Mouse (Mus musculus) lung, embryonic 15.5 days (tissue): Measurements from ENCODE around the gene Tmem63c. TPM values are rescaled to one million over a fixed set of nuclear protein-coding genes. Genes with fewer than 3 reads are reported as not detected.

Source experiments
- ATAC-seq: fragments of 200-750 bp; cut with Nextera tagmentation; 2 replicates; pipeline ENCODE4 v1.8.0; 2017; ENCODE audit warnings: moderate number of reproducible peaks, borderline replicate concordance; ENCODE audit not compliant: low FRiP score, low TSS enrichment; ENCODE audit errors: extremely low read depth
- H3K27ac ChIP-seq: fragments of 300-500 bp; sonication (generic); 2 replicates; pipeline ENCODE4 v1.5.1; 2015; ENCODE audit warnings: moderate library complexity, mild to moderate bottlenecking, inconsistent platforms
- H3K27me3 ChIP-seq: fragments of 300-500 bp; sonication (generic); 2 replicates; pipeline ENCODE4 v1.6.1; 2015; ENCODE audit warnings: inconsistent platforms
- H3K36me3 ChIP-seq: fragments of 300-500 bp; sonication (generic); 2 replicates; pipeline ENCODE4 v1.6.1; 2015; ENCODE audit warnings: inconsistent platforms
- H3K4me1 ChIP-seq: fragments of 300-500 bp; sonication (generic); 2 replicates; pipeline ENCODE4 v1.6.1; 2015; ENCODE audit warnings: inconsistent platforms
- H3K4me2 ChIP-seq: fragments of 300-500 bp; sonication (generic); 2 replicates; pipeline ENCODE4 v1.6.1; 2015; ENCODE audit warnings: inconsistent platforms, mild to moderate bottlenecking, moderate library complexity
- H3K4me3 ChIP-seq: fragments of 300-500 bp; sonication (generic); 2 replicates; pipeline ENCODE4 v1.5.1; 2015; ENCODE audit warnings: mild to moderate bottlenecking, inconsistent platforms
- H3K9ac ChIP-seq: fragments of 300-500 bp; sonication (generic); 2 replicates; pipeline ENCODE4 v1.6.1; 2015; ENCODE audit warnings: inconsistent platforms
- H3K9me3 ChIP-seq: fragments of 300-500 bp; sonication (generic); 2 replicates; pipeline ENCODE4 v1.6.1; 2016; ENCODE audit warnings: inconsistent platforms
- WGBS: fragments of 180-500 bp; shearing (Covaris S2); methylation state at CpG from one replicate; pipeline ENCODE4 v1.1.7; 2015; 5-methylcytosine and 5-hydroxymethylcytosine counted together
- polyA plus RNA-seq: library from polyadenylated mRNA; unstranded; fragments of >200 nt; fragmentation: Nextera tagmentation; extraction: Ambion mirVana; gene quantifications from 2 replicates; pipeline ENCODE4 v1.2.1, GENCODE M21; 2015

Tmem63c gene
- polyA plus RNA-seq, 1 experiment from 2014 or later, result 0.07 TPM

- no peak overlapping the region for H3K27ac ChIP-seq
- 88% methylated on average over 4 of the region's 4 CpGs for WGBS
- H3K27me3 ChIP-seq, result peaks cover 27% of the 10 kb centered on the region
- H3K4me1 ChIP-seq, result peaks cover 8% of the 10 kb centered on the region
- no peak overlapping the region for H3K9ac ChIP-seq
- no peaks in the 10 kb centered on the region for H3K36me3 ChIP-seq
- H3K9me3 ChIP-seq, result no peaks in the 10 kb centered on the region
- H3K4me3 ChIP-seq, result no peak overlapping the region
- H3K4me2 ChIP-seq, result no peak overlapping the region
- no peak for ATAC-seq
These were observed 82.3 kb downstream of the Tmem63c start for GRCm38 (mm10) chr12:87103471-87103870.

- Histone ChIP-seq H3K4me2 (no peak overlapping the region), H3K27ac (no peak overlapping the region), H3K4me1 (peaks cover 8% of the 10 kb centered on the region), H3K27me3 (peaks cover 27% of the 10 kb centered on the region), H3K4me3 (no peak overlapping the region), H3K9ac (no peak overlapping the region), H3K9me3 (no peaks in the 10 kb centered on the region), H3K36me3 (0 out of 2 replicates have a peak, but pooled peaks cover 1% of the 10 kb centered on the region)
- 71% methylated on average over 4 of the region's 4 CpGs for WGBS
- ATAC-seq, result no peak
These were observed 83.7 kb downstream of the Tmem63c start for GRCm38 (mm10) chr12:87104796-87105195.

DNA sequence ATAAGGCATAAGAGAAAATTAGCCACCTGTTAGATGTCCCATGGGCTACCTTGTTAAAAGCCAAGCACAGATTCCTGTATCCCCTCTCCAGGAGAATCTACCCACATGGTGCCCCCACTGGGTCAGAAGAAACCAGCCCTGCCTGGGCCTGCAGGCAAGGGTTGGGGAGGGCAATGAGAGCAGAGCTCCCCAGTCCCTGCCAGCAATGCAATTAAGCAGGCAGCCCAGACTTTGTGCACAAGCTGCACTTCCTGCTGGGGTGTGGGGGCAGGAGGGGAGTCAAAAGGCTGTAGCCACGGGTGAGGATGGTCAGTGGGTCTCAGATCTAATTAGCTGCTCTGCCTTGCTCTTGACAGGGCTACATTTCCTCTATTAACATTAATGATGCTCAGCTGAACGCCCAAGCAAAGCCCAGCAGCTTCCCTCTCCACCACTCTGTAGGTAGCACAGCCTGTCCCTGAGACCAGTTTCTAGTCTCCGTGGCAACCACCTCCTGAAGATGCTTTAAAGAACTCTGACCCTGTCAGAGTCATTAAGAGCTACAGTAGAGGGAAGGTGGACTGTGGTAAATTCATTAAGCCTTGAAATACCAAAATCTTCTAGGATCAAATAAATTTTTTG, 86.3 kb downstream of the Tmem63c start:
- Histone ChIP-seq H3K4me1 (no peaks in the 10 kb centered on the region), H3K4me3 (no peak overlapping the region), H3K9me3 (no peaks in the 10 kb centered on the region), H3K27ac (no peak overlapping the region), H3K4me2 (no peak overlapping the region), H3K36me3 (0 out of 2 replicates have a peak, but pooled peaks cover 5% of the 10 kb centered on the region), H3K27me3 (peaks cover 7% of the 10 kb centered on the region), H3K9ac (no peak overlapping the region)
- no peak for ATAC-seq
- 44% methylated on average over 3 of the region's 3 CpGs for WGBS

DNA sequence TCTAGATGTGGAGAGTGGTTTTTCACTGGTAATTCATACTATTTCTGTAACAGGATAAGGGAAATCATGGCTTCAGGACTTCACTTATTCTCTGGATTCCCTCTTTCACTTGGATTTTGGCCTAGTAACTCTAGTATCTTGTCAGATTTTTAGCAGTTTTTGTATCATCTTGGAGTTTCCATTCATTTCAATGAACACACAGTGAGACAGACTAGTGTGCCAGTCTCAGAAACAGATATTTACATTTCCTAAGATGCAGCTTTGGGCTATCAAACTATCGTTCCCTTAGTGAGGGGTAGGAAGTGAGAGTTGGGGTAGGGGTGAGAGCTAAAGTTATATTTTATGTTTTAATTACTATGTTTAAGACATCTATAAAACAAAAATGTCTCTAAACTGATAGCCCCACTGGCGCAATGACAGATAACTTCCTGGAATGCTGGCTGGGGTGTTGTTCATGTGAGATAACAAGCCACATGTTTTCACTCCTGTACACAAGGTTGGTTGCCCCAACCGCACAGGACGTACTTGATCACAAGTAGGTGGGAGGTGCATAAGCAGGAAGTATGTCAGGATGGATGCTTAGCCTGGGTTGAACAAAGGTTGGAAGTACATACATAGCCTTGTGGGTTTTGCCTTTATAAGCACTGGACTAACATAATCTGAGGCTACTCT, 100.9 kb downstream of the Tmem63c start:
- Histone ChIP-seq H3K27me3 (no peaks in the 10 kb centered on the region), H3K4me1 (no peaks in the 10 kb centered on the region), H3K9ac (no peak overlapping the region), H3K27ac (no peak overlapping the region), H3K4me3 (no peak overlapping the region), H3K36me3 (peaks cover 15% of the 10 kb centered on the region), H3K4me2 (no peak overlapping the region), H3K9me3 (no peaks in the 10 kb centered on the region)
- WGBS, result 81% methylated on average over 4 of the region's 4 CpGs
- ATAC-seq, result no peak

DNA sequence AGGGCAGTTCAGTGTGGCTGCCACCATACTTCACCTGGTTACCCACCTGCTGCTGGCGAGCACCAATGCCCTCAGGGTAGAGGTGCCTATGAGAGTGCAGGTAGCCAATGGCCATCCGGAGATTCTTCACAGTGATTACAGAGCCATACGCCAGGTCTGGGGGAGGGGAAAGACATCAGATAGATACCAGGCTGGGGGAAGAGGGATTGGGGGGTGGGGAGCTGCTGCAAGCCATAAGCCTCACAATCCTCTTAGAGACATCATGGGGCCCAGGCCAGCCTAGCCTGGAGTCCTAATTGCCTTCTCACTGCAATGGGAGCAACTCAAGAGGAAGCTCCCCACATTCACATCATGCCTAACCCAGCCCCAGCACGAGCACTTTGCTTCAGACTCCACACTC, 106.1 kb downstream of the Tmem63c start:
- no peak for ATAC-seq
- Histone ChIP-seq H3K27ac (no peak overlapping the region), H3K9me3 (no peaks in the 10 kb centered on the region), H3K9ac (no peak overlapping the region), H3K4me1 (no peaks in the 10 kb centered on the region), H3K36me3 (peaks cover 12% of the 10 kb centered on the region), H3K4me2 (no peak overlapping the region), H3K27me3 (no peaks in the 10 kb centered on the region), H3K4me3 (no peak overlapping the region)
- WGBS, result 67% methylated on average over 4 of the region's 4 CpGs

GRCm38 (mm10) chr12:87130224-87130623, 109.1 kb downstream of the Tmem63c start:
- Histone ChIP-seq H3K27ac (no peak overlapping the region), H3K36me3 (peaks cover 4% of the 10 kb centered on the region), H3K4me1 (no peaks in the 10 kb centered on the region), H3K4me3 (no peak overlapping the region), H3K4me2 (no peak overlapping the region), H3K27me3 (no peaks in the 10 kb centered on the region), H3K9me3 (no peaks in the 10 kb centered on the region), H3K9ac (no peak overlapping the region)
- 90% methylated on average over 4 of the region's 4 CpGs for WGBS
- ATAC-seq, result no peak

- Histone ChIP-seq H3K4me1 (no peaks in the 10 kb centered on the region), H3K9me3 (no peaks in the 10 kb centered on the region), H3K36me3 (peaks cover 4% of the 10 kb centered on the region), H3K4me2 (no peak overlapping the region), H3K27ac (no peak overlapping the region), H3K4me3 (no peak overlapping the region), H3K9ac (no peak overlapping the region), H3K27me3 (no peaks in the 10 kb centered on the region)
- 49% methylated on average over 2 of the region's 2 CpGs for WGBS
- ATAC-seq, result no peak
These were observed 110.0 kb downstream of the Tmem63c start for GRCm38 (mm10) chr12:87131181-87131580.

DNA sequence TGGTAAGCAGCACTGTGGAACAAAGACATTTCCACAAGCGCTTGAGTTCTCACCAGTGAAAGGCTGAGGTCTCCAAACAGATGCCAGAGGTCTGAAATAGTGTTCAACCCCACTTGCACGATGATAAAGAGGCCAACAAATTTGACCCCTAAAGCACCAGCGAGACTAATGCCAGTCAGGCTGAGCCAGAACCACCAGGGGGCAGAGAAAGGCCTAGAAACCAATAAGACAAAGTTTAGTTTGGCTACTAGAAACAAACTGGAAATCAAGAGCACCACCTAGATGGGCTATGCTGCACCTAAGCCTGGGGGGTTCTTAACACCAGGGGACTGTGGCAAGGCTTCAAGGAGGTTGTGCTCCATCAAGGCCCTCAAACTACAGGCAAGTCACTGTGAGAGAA, 110.5 kb downstream of the Tmem63c start:
- WGBS, result 50% methylated on average over 3 of the region's 3 CpGs
- no peaks in the 10 kb centered on the region for H3K9me3 ChIP-seq
- no peak overlapping the region for H3K4me3 ChIP-seq
- no peak overlapping the region for H3K27ac ChIP-seq
- H3K4me1 ChIP-seq, result no peaks in the 10 kb centered on the region
- no peak for ATAC-seq
- H3K4me2 ChIP-seq, result no peak overlapping the region
- no peak overlapping the region for H3K9ac ChIP-seq
- H3K27me3 ChIP-seq, result no peaks in the 10 kb centered on the region
- H3K36me3 ChIP-seq, result peaks cover 4% of the 10 kb centered on the region

DNA sequence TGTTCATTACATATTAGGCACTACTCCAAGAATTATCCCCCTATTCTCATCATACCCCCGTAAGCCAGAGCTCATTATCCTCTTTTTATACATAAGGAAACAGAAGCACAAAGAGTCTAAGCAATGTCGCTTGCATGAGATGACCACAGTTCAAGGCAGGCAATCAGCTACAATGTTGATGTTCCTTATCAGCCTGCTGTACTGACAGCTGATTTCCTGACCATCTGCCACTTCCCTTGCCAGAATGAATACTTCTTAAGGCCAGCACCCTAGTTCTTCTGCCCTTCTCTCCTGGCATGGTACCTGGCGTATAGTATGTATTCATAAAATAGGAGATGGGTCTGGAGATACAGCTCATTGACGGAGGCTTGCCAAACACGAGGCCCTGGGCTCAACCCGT, 111.1 kb downstream of the Tmem63c start:
- Histone ChIP-seq H3K4me1 (no peaks in the 10 kb centered on the region), H3K27ac (no peak overlapping the region), H3K4me2 (no peak overlapping the region), H3K9ac (no peak overlapping the region), H3K9me3 (no peaks in the 10 kb centered on the region), H3K27me3 (no peaks in the 10 kb centered on the region), H3K4me3 (no peak overlapping the region), H3K36me3 (peaks cover 4% of the 10 kb centered on the region)
- ATAC-seq, result no peak
- WGBS, result 78% methylated on average over 6 of the region's 6 CpGs

DNA sequence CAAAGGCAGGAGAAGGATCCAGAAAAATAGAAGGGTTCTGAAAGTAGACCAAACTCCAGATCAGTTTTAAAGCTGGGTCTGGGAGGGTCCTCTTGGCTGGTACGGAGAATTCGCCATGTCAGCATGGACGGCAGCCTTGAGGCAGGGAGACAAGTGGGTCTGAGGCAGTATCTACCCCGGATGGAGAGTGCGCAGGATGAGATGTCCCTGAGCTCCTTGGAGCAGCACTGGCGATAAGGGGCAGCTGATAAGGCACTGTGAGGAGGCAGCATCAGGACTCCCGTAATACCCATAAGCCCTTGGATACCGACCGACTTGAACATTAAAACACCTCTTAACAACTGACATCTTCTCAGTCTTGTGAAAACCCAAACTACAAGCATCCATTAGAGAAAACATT, 111.6 kb downstream of the Tmem63c start:
- 86% methylated on average over 9 of the region's 9 CpGs for WGBS
- no peaks in the 10 kb centered on the region for H3K27me3 ChIP-seq
- no peak overlapping the region for H3K4me2 ChIP-seq
- H3K36me3 ChIP-seq, result peaks cover 4% of the 10 kb centered on the region
- no peaks in the 10 kb centered on the region for H3K9me3 ChIP-seq
- no peak overlapping the region for H3K9ac ChIP-seq
- no peak overlapping the region for H3K4me3 ChIP-seq
- no peaks in the 10 kb centered on the region for H3K4me1 ChIP-seq
- no peak overlapping the region for H3K27ac ChIP-seq
- ATAC-seq, result no peak

DNA sequence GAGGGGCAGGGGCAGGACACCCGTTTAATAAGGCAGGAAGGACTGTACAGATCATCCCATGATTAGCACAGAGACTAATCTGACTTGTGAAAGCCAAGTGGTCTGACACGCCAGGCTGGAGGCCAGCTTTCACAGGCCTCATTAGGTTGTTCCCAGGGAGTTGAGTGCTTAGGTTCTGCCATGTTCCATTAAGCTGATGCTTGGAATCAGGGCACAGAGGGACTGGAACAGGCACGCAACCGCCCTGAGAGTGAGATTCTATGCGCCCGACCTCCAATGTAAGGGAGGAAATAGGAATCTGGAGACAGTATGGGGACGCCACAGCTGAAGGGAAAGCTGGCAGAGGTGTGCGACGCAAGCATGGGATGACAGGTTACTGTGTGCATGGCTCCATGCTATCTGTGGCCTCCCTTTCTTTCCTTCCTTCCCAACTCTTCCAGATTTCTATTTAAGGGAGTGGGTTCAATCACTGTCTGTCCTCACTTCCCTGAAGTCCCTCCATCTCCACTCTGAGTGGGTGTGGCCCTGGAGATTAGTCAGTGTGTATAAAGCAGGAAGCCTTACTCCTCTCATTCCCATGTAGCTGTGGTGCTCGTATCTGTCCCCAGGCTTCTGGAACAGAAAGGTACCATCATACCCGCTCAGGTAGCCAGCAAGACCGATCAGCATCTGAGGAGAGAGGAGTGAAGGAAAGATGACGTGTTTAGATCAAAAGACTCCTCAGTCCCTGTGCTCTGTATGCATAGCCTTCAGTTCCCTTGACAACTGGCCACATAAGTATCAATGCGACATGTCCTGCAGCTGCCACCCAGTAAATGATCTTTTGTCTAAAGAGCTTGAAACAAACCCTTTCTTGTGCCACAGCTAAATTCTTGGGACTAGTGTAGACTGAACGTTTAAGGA, 116.5 kb downstream of the Tmem63c start:
- H3K9me3 ChIP-seq, result no peaks in the 10 kb centered on the region
- H3K27ac ChIP-seq, result no peak overlapping the region
- no peak overlapping the region for H3K4me3 ChIP-seq
- 82% methylated on average over 15 of the region's 15 CpGs for WGBS
- H3K27me3 ChIP-seq, result no peaks in the 10 kb centered on the region
- no peak overlapping the region for H3K9ac ChIP-seq
- no peak for ATAC-seq
- H3K36me3 ChIP-seq, result no peaks in the 10 kb centered on the region
- H3K4me1 ChIP-seq, result no peaks in the 10 kb centered on the region
- H3K4me2 ChIP-seq, result no peak overlapping the region

GRCm38 (mm10) chr12:87138342-87138701, 117.2 kb downstream of the Tmem63c start:
- no peaks in the 10 kb centered on the region for H3K27me3 ChIP-seq
- no peak overlapping the region for H3K27ac ChIP-seq
- no peaks in the 10 kb centered on the region for H3K36me3 ChIP-seq
- ATAC-seq, result no peak
- 77% methylated on average over 2 of the region's 2 CpGs for WGBS
- H3K4me1 ChIP-seq, result no peaks in the 10 kb centered on the region
- H3K4me2 ChIP-seq, result no peak overlapping the region
- H3K4me3 ChIP-seq, result no peak overlapping the region
- no peaks in the 10 kb centered on the region for H3K9me3 ChIP-seq
- H3K9ac ChIP-seq, result no peak overlapping the region
